Mouse (Mus musculus): ENCODE measurements around the gene Strn4. TPM values are rescaled to one million over a fixed set of nuclear protein-coding genes. Genes with fewer than 3 reads are reported as not detected.

Gene Strn4
- polyA plus RNA-seq, 1 experiment from 2014 or later: 74.8 TPM

DNA sequence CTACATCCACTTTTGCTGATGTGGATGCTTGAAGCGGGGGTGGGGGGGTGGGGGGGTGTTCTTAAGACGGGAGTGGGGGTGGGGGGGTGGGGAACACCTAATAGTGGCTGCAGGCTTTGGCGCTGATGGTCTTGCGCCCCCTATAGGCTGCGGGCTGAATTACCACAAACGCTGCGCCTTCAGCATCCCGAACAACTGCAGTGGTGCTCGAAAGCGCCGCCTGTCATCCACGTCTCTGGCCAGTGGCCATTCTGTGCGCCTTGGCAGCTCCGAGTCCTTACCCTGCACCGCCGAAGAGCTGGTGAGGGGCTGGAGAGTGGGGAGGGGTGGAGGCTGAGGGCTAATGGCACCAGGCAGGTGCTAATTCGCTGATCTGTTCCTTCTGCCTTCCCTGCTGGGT is 32.9 kb downstream of the Strn4 start:
- Histone ChIP-seq H3K4me2 (no peak overlapping the region), H3K9me3 (ENCODE audit: control insufficient read depth, low read length) (no peaks in the 10 kb centered on the region), H3K27ac (ENCODE audit: low read depth, low read length) (no peak overlapping the region), H3K4me1 (replicated peaks; ENCODE audit: control insufficient read depth, insufficient read depth, low read length) (peaks cover 21% of the 10 kb centered on the region), H3K4me3 (ENCODE audit: low read depth, low read length) (no peak overlapping the region), H3K9ac (ENCODE audit: low read depth, low read length) (no peak overlapping the region), H3K27me3 (replicated peaks; ENCODE audit: control insufficient read depth, insufficient read depth, low read length) (no peaks in the 10 kb centered on the region), H3K36me3 (ENCODE audit: control insufficient read depth, insufficient read depth, low read length) (peaks cover 13% of the 10 kb centered on the region)
- WGBS: 42% methylated on average over 17 of the region's 17 CpGs
- no peak for DNase-seq (ENCODE audit: low spot score)
- ATAC-seq (replicated peaks; ENCODE audit: low FRiP score): no peak

DNA sequence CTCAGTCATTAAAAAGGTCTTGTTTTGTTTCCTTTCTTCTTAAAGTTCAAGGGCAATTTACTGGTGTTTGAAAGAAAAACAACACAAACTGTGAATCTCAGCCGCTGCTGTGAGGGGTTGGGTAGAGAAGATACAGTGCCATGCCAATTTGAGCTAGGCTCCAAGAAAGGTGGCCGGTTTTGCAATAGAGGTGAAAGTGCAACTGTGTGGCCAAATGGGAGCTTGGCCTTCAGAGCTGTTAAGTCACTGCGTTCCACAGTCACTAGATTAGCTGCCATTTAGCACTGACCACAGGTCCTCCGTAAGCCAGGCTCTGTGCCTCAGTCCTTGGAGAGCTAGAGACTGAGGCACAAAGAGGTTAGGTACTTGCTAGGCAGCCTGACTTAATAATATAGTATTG is 35.9 kb downstream of the Strn4 start:
- H3K4me2 ChIP-seq: no peak overlapping the region
- peaks cover 32% of the 10 kb centered on the region for H3K36me3 ChIP-seq (ENCODE audit: control insufficient read depth, insufficient read depth, low read length)
- no peak overlapping the region for H3K4me3 ChIP-seq (ENCODE audit: low read depth, low read length)
- WGBS: 83% methylated on average over 4 of the region's 4 CpGs
- H3K9me3 ChIP-seq (ENCODE audit: control insufficient read depth, low read length): no peaks in the 10 kb centered on the region
- no peak for ATAC-seq (replicated peaks; ENCODE audit: low FRiP score)
- no peak overlapping the region for H3K27ac ChIP-seq (ENCODE audit: low read depth, low read length)
- no peaks in the 10 kb centered on the region for H3K27me3 ChIP-seq (replicated peaks; ENCODE audit: control insufficient read depth, insufficient read depth, low read length)
- no peak for DNase-seq (ENCODE audit: low spot score)
- H3K9ac ChIP-seq (ENCODE audit: low read depth, low read length): no peak overlapping the region
- no peaks in the 10 kb centered on the region for H3K4me1 ChIP-seq (replicated peaks; ENCODE audit: control insufficient read depth, insufficient read depth, low read length)

DNA sequence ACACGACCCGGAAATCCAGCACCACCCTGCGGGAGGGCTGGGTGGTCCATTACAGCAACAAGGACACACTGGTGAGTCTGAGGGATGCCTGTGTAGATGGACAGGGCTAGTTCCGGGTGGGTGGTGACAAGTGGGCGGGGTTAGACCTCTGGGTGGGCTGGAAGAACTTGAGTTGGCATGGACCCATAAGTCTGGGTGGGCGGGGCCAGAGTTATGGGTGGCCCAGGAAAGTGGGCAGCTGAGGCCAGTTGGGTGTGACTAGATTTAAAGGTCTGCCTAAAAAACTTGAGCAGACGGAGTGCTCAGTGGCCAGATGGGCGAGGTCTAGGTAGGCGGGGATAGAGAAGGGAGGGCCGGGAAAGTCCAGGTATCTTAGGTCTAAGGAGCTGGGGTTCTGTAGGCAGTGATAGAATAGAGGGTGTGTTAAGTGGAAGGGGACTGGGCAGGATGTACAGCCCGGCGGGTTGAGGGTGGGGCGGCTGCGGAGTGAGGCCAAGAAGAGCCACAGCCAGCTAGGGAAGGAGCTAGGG is 37.7 kb downstream of the Strn4 start:
- DNase-seq (ENCODE audit: low spot score): no peak
- Histone ChIP-seq H3K9me3 (ENCODE audit: control insufficient read depth, low read length) (no peaks in the 10 kb centered on the region), H3K4me3 (ENCODE audit: low read depth, low read length) (no peak overlapping the region), H3K4me1 (replicated peaks; ENCODE audit: control insufficient read depth, insufficient read depth, low read length) (no peaks in the 10 kb centered on the region), H3K9ac (ENCODE audit: low read depth, low read length) (no peak overlapping the region), H3K36me3 (ENCODE audit: control insufficient read depth, insufficient read depth, low read length) (peaks cover 38% of the 10 kb centered on the region), H3K27me3 (replicated peaks; ENCODE audit: control insufficient read depth, insufficient read depth, low read length) (no peaks in the 10 kb centered on the region), H3K27ac (ENCODE audit: low read depth, low read length) (no peak overlapping the region), H3K4me2 (no peak overlapping the region)
- ATAC-seq (replicated peaks; ENCODE audit: low FRiP score): no peak; the same call in 1 of the 2 replicates
- WGBS: 84% methylated on average over 14 of the region's 14 CpGs

GRCm38 (mm10) chr7:16858336-16858735 is 42.6 kb downstream of the Strn4 start:
- Histone ChIP-seq H3K9ac (ENCODE audit: low read depth, low read length) (no peak overlapping the region), H3K36me3 (ENCODE audit: control insufficient read depth, insufficient read depth, low read length) (peaks cover 24% of the 10 kb centered on the region), H3K4me3 (ENCODE audit: low read depth, low read length) (no peak overlapping the region), H3K27me3 (replicated peaks; ENCODE audit: control insufficient read depth, insufficient read depth, low read length) (no peaks in the 10 kb centered on the region), H3K9me3 (ENCODE audit: control insufficient read depth, low read length) (no peaks in the 10 kb centered on the region), H3K4me1 (replicated peaks; ENCODE audit: control insufficient read depth, insufficient read depth, low read length) (no peaks in the 10 kb centered on the region), H3K27ac (ENCODE audit: low read depth, low read length) (no peak overlapping the region), H3K4me2 (no peak overlapping the region)
- DNase-seq (ENCODE audit: low spot score): no peak
- WGBS: 37% methylated on average over 17 of the region's 17 CpGs
- ATAC-seq (replicated peaks; ENCODE audit: low FRiP score): 0 out of 2 replicates have a peak, but pooled peaks have one; percentile 19

DNA sequence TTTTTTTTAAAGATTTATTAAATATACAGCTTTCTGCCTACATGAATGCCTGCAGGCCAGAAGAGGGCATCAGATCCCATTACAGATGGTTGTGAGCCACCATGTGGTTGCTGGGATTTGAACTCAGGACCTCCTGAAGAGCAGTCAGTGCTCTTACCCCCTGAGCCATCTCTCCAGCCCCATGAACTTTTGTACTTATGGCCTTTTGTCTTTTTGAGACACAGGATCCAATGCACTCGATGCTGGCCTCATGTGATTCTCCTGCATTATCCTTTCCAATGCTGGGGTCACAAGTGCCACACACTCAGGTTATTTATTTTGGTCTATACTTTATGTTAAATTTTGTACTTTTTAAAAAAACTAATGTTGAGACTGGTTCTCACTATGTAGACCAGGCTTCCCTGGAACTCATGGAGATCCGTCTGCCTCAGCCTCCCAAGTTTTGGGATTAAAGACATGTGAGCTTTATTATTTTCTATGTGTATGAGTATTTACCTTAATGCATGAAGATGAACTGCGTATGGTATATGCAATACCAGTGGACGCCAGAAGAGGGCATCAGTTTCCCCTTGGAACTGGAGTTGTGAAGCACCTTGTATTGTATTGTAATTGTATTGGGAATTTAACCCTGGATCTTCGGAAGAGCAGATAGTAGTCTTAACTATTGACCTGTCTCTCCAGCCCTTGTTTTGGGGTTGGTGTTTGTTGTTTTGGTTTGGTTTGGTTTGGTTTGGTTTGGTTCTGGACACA is 44.4 kb downstream of the Strn4 start:
- DNase-seq (ENCODE audit: low spot score): no peak
- WGBS: 37% methylated on average over 5 of the region's 5 CpGs
- H3K27me3 ChIP-seq (replicated peaks; ENCODE audit: control insufficient read depth, insufficient read depth, low read length): no peaks in the 10 kb centered on the region
- ATAC-seq (replicated peaks; ENCODE audit: low FRiP score): 0 out of 2 replicates have a peak, but pooled peaks have one; percentile 23
- no peaks in the 10 kb centered on the region for H3K4me1 ChIP-seq (replicated peaks; ENCODE audit: control insufficient read depth, insufficient read depth, low read length)
- H3K4me2 ChIP-seq: no peak overlapping the region
- no peaks in the 10 kb centered on the region for H3K9me3 ChIP-seq (ENCODE audit: control insufficient read depth, low read length)
- H3K4me3 ChIP-seq (ENCODE audit: low read depth, low read length): no peak overlapping the region
- H3K27ac ChIP-seq (ENCODE audit: low read depth, low read length): no peak overlapping the region
- H3K9ac ChIP-seq (ENCODE audit: low read depth, low read length): no peak overlapping the region
- peaks cover 17% of the 10 kb centered on the region; the same call in 1 of the 2 replicates for H3K36me3 ChIP-seq (ENCODE audit: control insufficient read depth, insufficient read depth, low read length)

DNA sequence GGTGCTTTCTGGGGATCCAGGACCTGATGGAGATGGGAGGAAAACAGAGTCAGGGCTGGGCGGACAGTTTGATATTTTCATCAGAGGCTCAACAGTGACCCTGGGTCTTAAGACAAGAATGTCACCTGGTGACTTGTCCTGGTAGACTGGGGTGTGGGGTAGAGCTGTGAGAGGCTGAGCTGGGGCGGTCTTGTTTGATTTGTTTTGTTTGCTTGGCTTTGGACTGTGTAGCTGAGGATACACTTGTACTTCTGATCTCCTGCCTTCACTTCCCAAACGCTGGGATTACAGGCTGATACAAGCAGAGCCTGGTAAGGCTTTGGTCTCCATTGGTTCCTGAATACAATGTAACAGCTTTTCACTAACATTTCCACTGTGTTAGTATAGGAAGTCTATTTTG is 51.8 kb downstream of the Strn4 start:
- DNase-seq (ENCODE audit: low spot score) (no peak), ATAC-seq (replicated peaks; ENCODE audit: low FRiP score) (no peak)
- Histone ChIP-seq H3K9me3 (ENCODE audit: control insufficient read depth, low read length) (no peaks in the 10 kb centered on the region), H3K4me1 (replicated peaks; ENCODE audit: control insufficient read depth, insufficient read depth, low read length) (no peaks in the 10 kb centered on the region), H3K4me2 (no peak overlapping the region), H3K9ac (ENCODE audit: low read depth, low read length) (no peak overlapping the region), H3K27me3 (replicated peaks; ENCODE audit: control insufficient read depth, insufficient read depth, low read length) (no peaks in the 10 kb centered on the region), H3K27ac (ENCODE audit: low read depth, low read length) (no peak overlapping the region), H3K4me3 (ENCODE audit: low read depth, low read length) (no peak overlapping the region), H3K36me3 (ENCODE audit: control insufficient read depth, insufficient read depth, low read length) (no peaks in the 10 kb centered on the region; the same call in 1 of the 2 replicates)
- 67% methylated on average over 3 of the region's 3 CpGs for WGBS

DNA sequence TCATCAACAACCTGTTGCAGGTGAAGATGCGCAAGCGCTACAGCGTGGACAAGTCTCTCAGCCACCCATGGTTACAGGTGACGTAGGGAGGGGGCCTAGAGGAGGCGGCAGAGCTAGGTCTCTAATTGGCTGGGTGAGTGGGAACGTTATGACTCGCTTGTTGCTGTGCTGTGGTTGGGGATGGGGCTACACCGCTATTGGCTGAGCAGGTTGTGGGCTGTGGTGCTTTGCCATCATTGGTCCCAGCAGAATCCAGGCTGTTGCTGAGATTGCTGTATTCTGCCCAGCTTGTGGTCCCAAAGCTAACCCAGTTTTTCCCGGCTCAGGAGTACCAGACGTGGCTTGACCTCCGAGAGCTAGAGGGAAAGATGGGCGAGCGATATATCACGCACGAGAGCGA is 53.8 kb downstream of the Strn4 start:
- H3K9me3 ChIP-seq (ENCODE audit: control insufficient read depth, low read length): no peaks in the 10 kb centered on the region
- DNase-seq (ENCODE audit: low spot score) (no peak), ATAC-seq (replicated peaks; ENCODE audit: low FRiP score) (peak; percentile 73)
- no peak overlapping the region for H3K27ac ChIP-seq (ENCODE audit: low read depth, low read length)
- peaks cover 3% of the 10 kb centered on the region; the same call in 1 of the 2 replicates for H3K4me1 ChIP-seq (replicated peaks; ENCODE audit: control insufficient read depth, insufficient read depth, low read length)
- H3K4me2 ChIP-seq: peak overlapping the region; percentile 11
- H3K4me3 ChIP-seq (ENCODE audit: low read depth, low read length): no peak overlapping the region
- 46% methylated on average over 16 of the region's 16 CpGs for WGBS
- H3K27me3 ChIP-seq (replicated peaks; ENCODE audit: control insufficient read depth, insufficient read depth, low read length): no peaks in the 10 kb centered on the region
- H3K36me3 ChIP-seq (ENCODE audit: control insufficient read depth, insufficient read depth, low read length): no peaks in the 10 kb centered on the region; the same call in 1 of the 2 replicates
- no peak overlapping the region for H3K9ac ChIP-seq (ENCODE audit: low read depth, low read length)

DNA sequence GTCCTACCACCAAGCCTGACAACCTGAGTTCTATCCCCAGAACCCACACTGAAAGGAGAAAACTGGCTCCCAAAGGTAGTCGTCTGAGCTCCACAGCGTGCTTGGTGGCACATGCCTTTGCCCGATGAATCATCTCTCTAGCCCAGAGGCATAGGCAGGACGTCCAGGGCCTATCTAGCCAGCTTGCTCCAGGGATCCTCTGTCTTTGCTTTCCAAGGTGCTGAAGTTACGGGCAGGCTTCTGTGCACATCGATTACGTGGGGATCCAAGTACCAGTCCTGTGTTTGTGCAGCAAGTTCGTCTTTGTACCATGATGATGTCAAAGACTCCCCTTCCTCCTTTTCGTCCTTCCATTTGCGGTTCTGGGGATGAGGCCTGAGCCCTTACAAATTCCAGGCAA is 55.9 kb downstream of the Strn4 start:
- ATAC-seq (replicated peaks; ENCODE audit: low FRiP score): no peak
- H3K9ac ChIP-seq (ENCODE audit: low read depth, low read length): no peak overlapping the region
- 82% methylated on average over 10 of the region's 10 CpGs for WGBS
- H3K4me1 ChIP-seq (replicated peaks; ENCODE audit: control insufficient read depth, insufficient read depth, low read length): peaks cover 13% of the 10 kb centered on the region
- H3K27ac ChIP-seq (ENCODE audit: low read depth, low read length): no peak overlapping the region
- peaks cover 6% of the 10 kb centered on the region for H3K27me3 ChIP-seq (replicated peaks; ENCODE audit: control insufficient read depth, insufficient read depth, low read length)
- no peak for DNase-seq (ENCODE audit: low spot score)
- H3K36me3 ChIP-seq (ENCODE audit: control insufficient read depth, insufficient read depth, low read length): no peaks in the 10 kb centered on the region
- H3K9me3 ChIP-seq (ENCODE audit: control insufficient read depth, low read length): no peaks in the 10 kb centered on the region
- no peak overlapping the region for H3K4me2 ChIP-seq
- H3K4me3 ChIP-seq (ENCODE audit: low read depth, low read length): no peak overlapping the region

DNA sequence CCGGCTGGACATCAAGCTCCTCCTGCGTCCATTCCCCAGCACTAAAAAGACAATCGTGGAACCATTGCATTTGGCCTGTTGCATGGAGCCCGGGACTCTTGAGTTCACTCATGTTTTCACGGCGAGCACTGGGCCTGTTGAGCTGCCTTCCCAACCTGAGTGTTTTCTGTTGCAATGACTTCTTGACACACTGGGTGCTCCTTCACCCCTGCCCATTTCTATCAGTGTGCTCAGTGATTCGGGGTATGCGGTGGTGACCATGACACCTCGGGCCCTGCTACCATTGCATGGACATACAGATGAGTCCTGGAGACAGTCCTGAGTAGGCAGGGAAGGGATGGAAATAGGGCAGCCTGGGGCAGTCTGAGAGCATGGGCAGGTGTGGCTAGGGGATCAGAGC is 56.8 kb downstream of the Strn4 start:
- Histone ChIP-seq H3K27ac (ENCODE audit: low read depth, low read length) (no peak overlapping the region), H3K9me3 (ENCODE audit: control insufficient read depth, low read length) (no peaks in the 10 kb centered on the region), H3K9ac (ENCODE audit: low read depth, low read length) (no peak overlapping the region), H3K4me1 (replicated peaks; ENCODE audit: control insufficient read depth, insufficient read depth, low read length) (peaks cover 18% of the 10 kb centered on the region), H3K27me3 (replicated peaks; ENCODE audit: control insufficient read depth, insufficient read depth, low read length) (peaks cover 12% of the 10 kb centered on the region), H3K4me3 (ENCODE audit: low read depth, low read length) (no peak overlapping the region), H3K4me2 (no peak overlapping the region), H3K36me3 (ENCODE audit: control insufficient read depth, insufficient read depth, low read length) (no peaks in the 10 kb centered on the region)
- WGBS: 90% methylated on average over 9 of the region's 9 CpGs
- ATAC-seq (replicated peaks; ENCODE audit: low FRiP score) (no peak), DNase-seq (ENCODE audit: low spot score) (no peak)

Measured in liver, embryonic 11.5 days (tissue).